In genomic region chr1:120925271-120925670, GRCm38 (mm10) we compare ENCODE assay signal across 24 mouse cellular contexts.
DNase-seq lines count a peak whose midpoint lies in the region.
"Had no signal": no experiment of that assay in that cellular context is flagged by ENCODE, and none has a peak within 500 bp of the region (broad histone marks: within the 10 kb centered on the region; RNA-seq: fewer than 3 reads in every experiment).

No protein-coding gene starts in this region.

- peak; percentile 69 to 82 for DNase-seq in cerebellum, postnatal 10 days
- no peak for DNase-seq in cerebellum, adult 8-10 months
- peak; percentile 78 for DNase-seq in heart, adult 11 months
- DNase-seq in heart, embryonic 10.5 days (ENCODE audit: low spot score): no peak
- peak; percentile 58 for DNase-seq in left cerebral cortex, postnatal 4 days
- DNase-seq in left cerebral cortex, postnatal 25 days (ENCODE audit: low spot score in 2 of 2): no peak
- DNase-seq in Muller cell, postnatal 12 days (ENCODE audit: inconsistent ontology term): peak; percentile 8
- DNase-seq in heart, postnatal 36 days: no peak
- DNase-seq: adrenal gland, postnatal 10 days; adrenal gland, postnatal 36 days; cerebellum, adult 11-12 months; cerebellum, adult 9-10 months; forebrain, postnatal 0 days; gastrocnemius, adult 2 months; gastrocnemius, postnatal 14 days; heart, adult 18-20 months; heart, postnatal 14 days; kidney, adult 11 months had no signal

- no peak overlapping the region for H3K4me3 ChIP-seq in heart, embryonic 10.5 days
- H3K4me3 ChIP-seq: embryonic facial prominence, embryonic 12.5 days; embryonic facial prominence, embryonic 15.5 days; gastrocnemius, adult 2 months; heart, embryonic 13.5 days; intestine, embryonic 15.5 days had no signal

- intact Hi-C loops in left cerebral cortex, postnatal 4 days (cut with DNase I): no loop called here
- intact Hi-C loops in left cerebral cortex, postnatal 25 days (cut with DNase I): no loop called here
- intact Hi-C loops in heart, postnatal 36 days (cut with DNase I): no loop called here

- H3K9me3 ChIP-seq in heart, embryonic 10.5 days: no peaks in the 10 kb centered on the region
- H3K9me3 ChIP-seq: embryonic facial prominence, embryonic 12.5 days; embryonic facial prominence, embryonic 15.5 days; heart, embryonic 13.5 days; intestine, embryonic 15.5 days had no signal

- no peaks in the 10 kb centered on the region for H3K27me3 ChIP-seq in heart, embryonic 10.5 days (ENCODE audit: insufficient read depth, poor library complexity, severe bottlenecking)
- H3K27me3 ChIP-seq: embryonic facial prominence, embryonic 12.5 days; embryonic facial prominence, embryonic 15.5 days; heart, embryonic 13.5 days; intestine, embryonic 15.5 days; Patski had no signal

- no peak overlapping the region for H3K27ac ChIP-seq in heart, embryonic 10.5 days
- H3K27ac ChIP-seq: embryonic facial prominence, embryonic 12.5 days; embryonic facial prominence, embryonic 15.5 days; gastrocnemius, adult 2 months; heart, embryonic 13.5 days; hindbrain, embryonic 14.5 days; intestine, embryonic 15.5 days had no signal

- H3K36me3 ChIP-seq in heart, embryonic 10.5 days: no peaks in the 10 kb centered on the region
- H3K36me3 ChIP-seq: embryonic facial prominence, embryonic 12.5 days; embryonic facial prominence, embryonic 15.5 days; heart, embryonic 13.5 days; intestine, embryonic 15.5 days had no signal

- 73% methylated on average over 3 of the region's 3 CpGs for WGBS in heart, embryonic 10.5 days

- H3K4me1 ChIP-seq in heart, embryonic 10.5 days: no peaks in the 10 kb centered on the region
- H3K4me1 ChIP-seq: embryonic facial prominence, embryonic 12.5 days; embryonic facial prominence, embryonic 15.5 days; heart, embryonic 13.5 days; intestine, embryonic 15.5 days had no signal

Comparison
In these comparisons a context has a peak if more than half of its experiments do, and no peak if none do; other contexts are left out.
1. DNase-seq: peak in cerebellum, postnatal 10 days (2 of 2), heart, adult 11 months (single experiment), left cerebral cortex, postnatal 4 days (single experiment) and Muller cell, postnatal 12 days (single experiment); none in cerebellum, adult 8-10 months (single experiment), heart, embryonic 10.5 days (single experiment), left cerebral cortex, postnatal 25 days (0 of 2) and heart, postnatal 36 days (0 of 2).